In genomic region chr19:58424928-58425327, GRCm38 (mm10) we compare ENCODE assay signal across 32 mouse cellular contexts.
"Had no signal": no experiment of that assay in that cellular context is flagged by ENCODE, and none has a peak within 500 bp of the region (broad histone marks: within the 10 kb centered on the region; RNA-seq: fewer than 3 reads in every experiment).

No protein-coding gene starts in this region.

- H3K27me3 ChIP-seq: heart, embryonic 12.5 days; heart, embryonic 13.5 days; heart, embryonic 15.5 days; hindbrain, embryonic 12.5 days; hindbrain, embryonic 13.5 days; hindbrain, embryonic 15.5 days; intestine, embryonic 15.5 days; kidney, embryonic 15.5 days had no signal

- H3K9me3 ChIP-seq: heart, embryonic 10.5 days; heart, embryonic 12.5 days; heart, embryonic 13.5 days; heart, embryonic 15.5 days; hindbrain, embryonic 10.5 days; hindbrain, embryonic 12.5 days; hindbrain, embryonic 13.5 days; hindbrain, embryonic 15.5 days; intestine, embryonic 15.5 days; kidney, embryonic 15.5 days had no signal

- H3K36me3 ChIP-seq: heart, embryonic 10.5 days; heart, embryonic 12.5 days; heart, embryonic 13.5 days; heart, embryonic 15.5 days; hindbrain, embryonic 12.5 days; hindbrain, embryonic 15.5 days; intestine, embryonic 15.5 days had no signal

- H3K27ac ChIP-seq: heart, embryonic 10.5 days; heart, embryonic 13.5 days; heart, embryonic 15.5 days; hindbrain, embryonic 10.5 days; hindbrain, embryonic 12.5 days; hindbrain, embryonic 13.5 days; hindbrain, embryonic 14.5 days; hindbrain, embryonic 15.5 days; hindbrain, postnatal 0 days; intestine, embryonic 15.5 days; kidney, embryonic 15.5 days; kidney, postnatal 0 days; layer of hippocampus, adult 2 months had no signal

- H3K4me1 ChIP-seq: hindbrain, embryonic 15.5 days had no signal

- H3K4me3 ChIP-seq: heart, embryonic 10.5 days; heart, embryonic 12.5 days; heart, embryonic 13.5 days; heart, embryonic 15.5 days; hindbrain, embryonic 10.5 days; hindbrain, embryonic 12.5 days; hindbrain, embryonic 13.5 days; hindbrain, embryonic 15.5 days; intestine, embryonic 15.5 days; kidney, embryonic 15.5 days; layer of hippocampus, adult 2 months had no signal

- ATAC-seq: hindbrain, embryonic 16.5 days; hindbrain, postnatal 0 days; inflammation-experienced regulatory T-cells, adult 6 months; intestine, embryonic 15.5 days; intestine, embryonic 16.5 days; intestine, postnatal 0 days had no signal

- H3K4me2 ChIP-seq: heart, embryonic 11.5 days; heart, embryonic 12.5 days; heart, embryonic 13.5 days; heart, embryonic 15.5 days; hindbrain, embryonic 12.5 days; hindbrain, embryonic 13.5 days; hindbrain, embryonic 14.5 days; hindbrain, embryonic 15.5 days; intestine, embryonic 15.5 days; kidney, embryonic 15.5 days had no signal

- H3K9ac ChIP-seq: heart, embryonic 12.5 days; heart, embryonic 13.5 days; heart, embryonic 15.5 days; hindbrain, embryonic 12.5 days; hindbrain, embryonic 13.5 days; hindbrain, embryonic 14.5 days; hindbrain, embryonic 15.5 days; intestine, embryonic 15.5 days; kidney, embryonic 15.5 days had no signal

- DNase-seq: heart, postnatal 36 days; heart, postnatal 4 days; kidney, adult 11 months; kidney, adult 18-20 months; kidney, adult 2 months; kidney, adult 8-10 months; kidney, adult 9 months; kidney, postnatal 14 days; kidney, postnatal 25 days; kidney, postnatal 36 days; kidney, postnatal 4 days; layer of hippocampus, adult 9-11 months; layer of hippocampus, postnatal 36 days had no signal
